Mouse (Mus musculus): Measurements from ENCODE around the gene Irf2bpl. TPM values are rescaled to one million over a fixed set of nuclear protein-coding genes. Genes with fewer than 3 reads are reported as not detected.

Gene Irf2bpl
- polyA plus RNA-seq, 1 experiment, result 12.4 TPM

- 76% methylated on average over 3 of the region's 3 CpGs for WGBS
- DNase-seq (ENCODE audit: low read depth, low spot score), result no peak
These were observed 48.7 kb downstream of the Irf2bpl start for GRCm38 (mm10) chr12:86835899-86836298.

- no peak for DNase-seq (ENCODE audit: low read depth, low spot score)
- WGBS, result 64% methylated on average over 3 of the region's 3 CpGs
These were observed 50.2 kb downstream of the Irf2bpl start for GRCm38 (mm10) chr12:86834416-86834772.

- DNase-seq (ENCODE audit: low read depth, low spot score), result peak; percentile 81
- WGBS, result 6% methylated on average over 6 of the region's 6 CpGs
These were observed 50.7 kb downstream of the Irf2bpl start for GRCm38 (mm10) chr12:86833711-86834415.

- WGBS, result 32% methylated on average over 11 of the region's 11 CpGs
- DNase-seq (ENCODE audit: low read depth, low spot score), result no peak
These were observed 51.9 kb downstream of the Irf2bpl start for GRCm38 (mm10) chr12:86832551-86833182.

GRCm38 (mm10) chr12:86831591-86832550, 52.7 kb downstream of the Irf2bpl start:
- WGBS, result 27% methylated on average over 32 of the region's 32 CpGs
- DNase-seq (ENCODE audit: low read depth, low spot score), result peak; percentile 52

Other genes starting within 250 kb of the Irf2bpl start
- gene Vash1, start 206.1 kb downstream of the Irf2bpl start, polyA plus RNA-seq (2012; rRNA removed), result 0.55 and 1.2 TPM in 2 replicates
- 2.7 and 3.1 TPM in 2 replicates for gene Angel1, start 158.3 kb downstream of the Irf2bpl start, polyA plus RNA-seq (2012; rRNA removed)
- gene Lrrc74a, start 150.4 kb downstream of the Irf2bpl start, polyA plus RNA-seq (2012; rRNA removed), result not detected in 2 replicates
- 16.5 and 24.2 TPM in 2 replicates for gene Cipc, start 62.2 kb upstream of the Irf2bpl start, polyA plus RNA-seq (2012; rRNA removed)
- not detected in 2 replicates for gene Zdhhc22, start 105.6 kb upstream of the Irf2bpl start, polyA plus RNA-seq (2012; rRNA removed)
- gene Tmem63c, start 136.5 kb upstream of the Irf2bpl start, polyA plus RNA-seq (2012; rRNA removed), result 0.22 and 0.27 TPM in 2 replicates
- gene Ngb, start 217.7 kb upstream of the Irf2bpl start, polyA plus RNA-seq (2012; rRNA removed), result 1.6 and 1.8 TPM in 2 replicates

Data from large intestine, adult 2 months (tissue).